Mouse (Mus musculus) neural tube, embryonic 14.5 days (tissue): ENCODE results near the gene Akap1. TPM values are rescaled to one million over a fixed set of nuclear protein-coding genes. Genes with fewer than 3 reads are reported as not detected.

Experiments used
- ATAC-seq: fragments of 200-750 bp; cut with Nextera tagmentation; 2 replicates; pipeline ENCODE4 v1.8.0; 2017; ENCODE audit warnings: low read depth, mild to moderate bottlenecking, moderate TSS enrichment, moderate library complexity
- H3K27ac ChIP-seq: fragments of 300-500 bp; sonication (generic); 2 replicates; pipeline ENCODE4 v1.5.1; 2014; ENCODE audit warnings: low read depth, mild to moderate bottlenecking, control low read depth, low read length, moderate library complexity, mixed read lengths
- H3K27me3 ChIP-seq: fragments of 300-500 bp; sonication (generic); 2 replicates; pipeline ENCODE4 v1.6.1; 2014; ENCODE audit warnings: low read length; ENCODE audit not compliant: control insufficient read depth, insufficient read depth
- H3K36me3 ChIP-seq: fragments of 300-500 bp; sonication (generic); 2 replicates; pipeline ENCODE4 v1.6.1; 2014; ENCODE audit warnings: low read length, mixed read lengths; ENCODE audit not compliant: control insufficient read depth, insufficient read depth
- H3K4me1 ChIP-seq: fragments of 300-500 bp; sonication (generic); 2 replicates; pipeline ENCODE4 v1.6.1; 2014; ENCODE audit warnings: low read length; ENCODE audit not compliant: control insufficient read depth, insufficient read depth
- H3K4me2 ChIP-seq: fragments of 300-500 bp; sonication (generic); 2 replicates; pipeline ENCODE4 v1.6.1; 2014; ENCODE audit warnings: mild to moderate bottlenecking, low read depth, low read length, control low read depth
- H3K4me3 ChIP-seq: fragments of 300-500 bp; sonication (generic); 2 replicates; pipeline ENCODE4 v1.5.1; 2014; ENCODE audit warnings: low read depth, low read length, control low read depth, mixed read lengths
- H3K9ac ChIP-seq: fragments of 300-500 bp; sonication (generic); replicated peaks from 2 replicates; pipeline ENCODE4 v1.6.1; 2014; ENCODE audit warnings: low read depth, mild to moderate bottlenecking, control low read depth, low read length, mixed read lengths
- H3K9me3 ChIP-seq: fragments of 300-500 bp; sonication (generic); 2 replicates; pipeline ENCODE4 v1.6.1; 2016; ENCODE audit warnings: low read length; ENCODE audit not compliant: control insufficient read depth
- WGBS: fragments of 180-500 bp; shearing (Covaris S2); extraction: QIAGEN DNeasy Blood & Tissue Kit; methylation state at CpG from one replicate; pipeline ENCODE4 v1.1.7; 2014; 5-methylcytosine and 5-hydroxymethylcytosine counted together
- polyA plus RNA-seq: library from polyadenylated mRNA; unstranded; fragments of >200 nt; fragmentation: Nextera tagmentation; extraction: Ambion mirVana; gene quantifications from 2 replicates; pipeline ENCODE4 v1.2.1, GENCODE M21; 2014

Akap1 gene
- polyA plus RNA-seq, 1 experiment from 2014 or later = 25.6 TPM

- Histone ChIP-seq H3K4me2 (no peak overlapping the region), H3K9ac (no peak overlapping the region), H3K4me3 (no peak overlapping the region), H3K9me3 (no peaks in the 10 kb centered on the region), H3K27me3 (no peaks in the 10 kb centered on the region), H3K4me1 (peaks cover 9% of the 10 kb centered on the region; the same call in 1 of the 2 replicates), H3K36me3 (no peaks in the 10 kb centered on the region), H3K27ac (no peak overlapping the region)
- ATAC-seq = no peak
- WGBS = 54% methylated on average over 7 of the region's 7 CpGs
Observed at GRCm38 (mm10) chr11:88825909-88826308, 38.5 kb downstream of the Akap1 start.

GRCm38 (mm10) chr11:88822991-88823390 is 41.4 kb downstream of the Akap1 start:
- H3K27me3 ChIP-seq = no peaks in the 10 kb centered on the region
- H3K4me1 ChIP-seq = peaks cover 9% of the 10 kb centered on the region; the same call in 1 of the 2 replicates
- WGBS = 3% methylated on average over 7 of the region's 7 CpGs
- no peaks in the 10 kb centered on the region for H3K36me3 ChIP-seq
- H3K4me3 ChIP-seq = no peak overlapping the region; the same call in 1 of the 2 replicates
- H3K4me2 ChIP-seq = peak overlapping the region; percentile 42
- no peak overlapping the region for H3K9ac ChIP-seq
- ATAC-seq = peak; percentile 74; the same call in 1 of the 2 replicates
- no peaks in the 10 kb centered on the region for H3K9me3 ChIP-seq
- no peak overlapping the region for H3K27ac ChIP-seq

- Histone ChIP-seq H3K4me3 (no peak overlapping the region; the same call in 1 of the 2 replicates), H3K27ac (no peak overlapping the region), H3K9ac (no peak overlapping the region), H3K36me3 (no peaks in the 10 kb centered on the region), H3K9me3 (no peaks in the 10 kb centered on the region), H3K4me2 (peak overlapping the region; percentile 42), H3K27me3 (no peaks in the 10 kb centered on the region), H3K4me1 (peaks cover 9% of the 10 kb centered on the region; the same call in 1 of the 2 replicates)
- 15% methylated on average over 5 of the region's 5 CpGs for WGBS
- ATAC-seq = no peak
Observed at GRCm38 (mm10) chr11:88822526-88822925, 41.9 kb downstream of the Akap1 start.

DNA sequence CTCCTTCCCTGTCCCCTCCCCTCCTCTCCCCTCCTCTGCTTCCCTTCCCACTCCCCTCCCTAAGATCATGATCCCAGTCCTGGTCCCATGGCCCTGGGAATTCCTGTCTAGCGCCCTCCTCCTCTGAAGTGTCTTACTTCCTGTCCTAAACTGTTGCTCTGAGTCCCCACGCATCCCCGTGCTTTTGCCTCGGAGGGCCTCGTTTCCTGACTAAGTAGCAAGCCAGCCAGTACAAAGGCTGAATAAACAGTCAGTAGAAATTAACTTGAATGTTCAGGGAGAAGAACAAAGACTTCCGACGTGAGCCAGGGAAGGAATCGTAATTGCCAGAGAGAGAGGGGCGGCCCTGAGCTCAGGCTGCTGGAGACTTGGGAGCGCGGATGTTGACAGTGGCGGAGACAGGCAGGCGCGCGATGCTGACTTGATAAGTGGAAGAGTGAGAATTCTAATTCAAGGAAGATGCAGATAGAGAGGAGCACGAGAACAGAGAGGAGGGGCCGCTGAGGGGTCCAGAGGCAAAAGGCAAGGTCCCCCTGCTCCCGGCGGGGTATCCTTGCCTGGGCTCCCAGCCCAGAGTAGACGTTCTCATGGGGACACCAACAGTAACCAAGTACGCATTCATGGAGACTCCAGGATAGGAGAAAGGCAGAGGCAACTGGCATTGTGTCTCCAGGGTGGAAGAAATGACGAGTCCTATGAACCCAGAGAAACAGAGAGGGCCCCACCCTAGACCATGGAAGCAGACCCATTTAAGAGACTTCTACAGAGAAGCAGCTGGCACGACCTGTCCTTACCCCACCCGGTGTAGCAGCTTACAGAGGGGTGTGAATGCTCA is 43.4 kb downstream of the Akap1 start:
- Histone ChIP-seq H3K9me3 (no peaks in the 10 kb centered on the region), H3K4me2 (peak overlapping the region; percentile 23; the same call in 1 of the 2 replicates), H3K9ac (no peak overlapping the region), H3K27me3 (no peaks in the 10 kb centered on the region), H3K36me3 (no peaks in the 10 kb centered on the region), H3K27ac (peak overlapping the region; percentile 46; the same call in 1 of the 2 replicates), H3K4me1 (peaks cover 9% of the 10 kb centered on the region; the same call in 1 of the 2 replicates), H3K4me3 (no peak overlapping the region)
- 9% methylated on average over 24 of the region's 24 CpGs for WGBS
- peak; percentile 57; the same call in 1 of the 2 replicates for ATAC-seq

GRCm38 (mm10) chr11:88820253-88820652 is 44.1 kb downstream of the Akap1 start:
- ATAC-seq = no peak
- Histone ChIP-seq H3K4me3 (no peak overlapping the region), H3K27me3 (no peaks in the 10 kb centered on the region), H3K9ac (no peak overlapping the region), H3K9me3 (no peaks in the 10 kb centered on the region), H3K27ac (0 out of 2 replicates have a peak overlapping the region, but pooled peaks have one; percentile 23), H3K36me3 (no peaks in the 10 kb centered on the region), H3K4me2 (no peak overlapping the region), H3K4me1 (peaks cover 9% of the 10 kb centered on the region; the same call in 1 of the 2 replicates)
- 9% methylated on average over 6 of the region's 6 CpGs for WGBS

DNA sequence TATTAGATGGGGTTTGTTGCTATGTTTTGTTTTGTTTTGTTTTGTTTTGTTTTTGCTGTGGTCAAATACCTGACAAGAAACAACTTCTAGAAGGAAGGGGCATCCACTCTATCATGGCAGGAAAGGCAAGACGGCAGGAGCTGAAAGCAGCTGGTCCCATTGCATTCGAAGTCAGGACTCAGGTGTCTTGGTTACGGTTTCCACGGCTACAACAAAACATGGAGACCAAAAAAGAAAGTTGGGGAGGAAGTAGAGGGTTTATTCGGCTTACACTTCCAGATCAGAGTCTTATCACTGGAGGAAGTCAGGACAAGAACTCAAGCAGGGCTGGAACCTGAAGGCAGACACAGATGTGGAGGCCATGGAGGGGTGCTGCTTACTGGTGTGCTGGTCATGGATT is 47.3 kb downstream of the Akap1 start:
- WGBS = 74% methylated on average over 5 of the region's 5 CpGs
- ATAC-seq = no peak
- H3K4me2 ChIP-seq = no peak overlapping the region
- no peak overlapping the region for H3K27ac ChIP-seq
- peaks cover 4% of the 10 kb centered on the region; the same call in 1 of the 2 replicates for H3K4me1 ChIP-seq
- no peak overlapping the region for H3K4me3 ChIP-seq
- no peaks in the 10 kb centered on the region for H3K27me3 ChIP-seq
- no peak overlapping the region for H3K9ac ChIP-seq
- no peaks in the 10 kb centered on the region for H3K9me3 ChIP-seq
- H3K36me3 ChIP-seq = no peaks in the 10 kb centered on the region

DNA sequence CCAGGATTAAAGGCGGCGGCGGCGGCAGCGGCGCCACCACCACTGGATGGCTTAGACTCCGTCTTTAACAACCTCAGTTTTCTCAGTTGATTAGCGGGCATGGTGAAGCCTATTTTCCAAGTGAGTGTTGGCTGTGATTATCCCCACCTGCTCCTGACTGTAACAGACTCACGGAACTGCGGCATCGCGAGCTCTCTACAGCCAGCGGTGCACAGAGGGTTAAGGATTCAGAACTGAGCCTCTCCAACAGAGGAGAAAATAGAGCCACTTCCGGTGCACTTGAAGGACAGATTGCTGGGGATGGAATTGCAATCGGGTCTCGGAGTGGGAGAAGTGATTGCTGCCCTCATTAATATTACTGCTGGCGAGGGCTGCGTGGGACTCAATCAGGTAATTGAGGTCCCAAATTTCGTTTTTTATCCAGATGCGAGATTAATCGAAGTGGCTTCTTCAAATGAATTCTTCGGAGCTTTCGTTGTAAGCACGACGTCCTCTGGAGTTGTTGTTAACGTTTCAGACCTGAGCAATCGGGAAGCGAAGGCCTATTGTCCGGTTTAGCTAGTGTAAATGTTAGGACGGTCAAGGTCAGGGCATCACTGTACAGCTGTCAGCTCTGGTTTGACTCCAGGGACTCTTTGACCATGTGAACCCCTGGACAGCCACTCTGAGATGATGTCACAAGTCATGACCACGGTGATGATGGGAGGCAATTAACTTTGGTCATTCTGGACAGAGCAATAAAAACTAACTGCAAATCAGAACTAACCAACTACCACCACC is 61.0 kb downstream of the Akap1 start:
- Histone ChIP-seq H3K4me3 (no peak overlapping the region), H3K4me2 (peak overlapping the region; percentile 11), H3K9me3 (no peaks in the 10 kb centered on the region), H3K9ac (no peak overlapping the region), H3K27ac (no peak overlapping the region), H3K36me3 (no peaks in the 10 kb centered on the region), H3K27me3 (no peaks in the 10 kb centered on the region), H3K4me1 (no peaks in the 10 kb centered on the region)
- 66% methylated on average over 31 of the region's 31 CpGs for WGBS
- no peak for ATAC-seq

DNA sequence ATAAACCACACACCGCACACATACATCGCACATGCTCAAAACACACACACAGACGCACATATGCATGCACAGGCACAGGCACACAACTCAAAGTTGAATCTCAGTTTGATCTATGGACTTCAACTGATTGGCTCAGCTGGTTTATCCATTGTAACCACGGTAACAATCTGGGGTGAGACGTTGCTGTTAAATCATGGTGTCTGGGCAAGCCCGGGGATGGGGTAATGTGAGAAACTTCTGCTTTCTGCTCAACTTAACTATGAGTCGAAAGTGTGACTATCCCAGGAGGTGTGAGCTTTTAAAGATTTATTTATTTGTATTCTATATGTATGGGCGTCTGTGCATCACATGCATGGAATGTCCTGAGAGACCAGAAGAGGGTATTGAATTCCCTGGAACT is 68.2 kb downstream of the Akap1 start:
- Histone ChIP-seq H3K27ac (no peak overlapping the region), H3K9ac (no peak overlapping the region), H3K9me3 (no peaks in the 10 kb centered on the region), H3K36me3 (no peaks in the 10 kb centered on the region), H3K4me1 (no peaks in the 10 kb centered on the region), H3K4me3 (no peak overlapping the region), H3K4me2 (no peak overlapping the region), H3K27me3 (no peaks in the 10 kb centered on the region)
- WGBS = 88% methylated on average over 8 of the region's 8 CpGs
- ATAC-seq = no peak

DNA sequence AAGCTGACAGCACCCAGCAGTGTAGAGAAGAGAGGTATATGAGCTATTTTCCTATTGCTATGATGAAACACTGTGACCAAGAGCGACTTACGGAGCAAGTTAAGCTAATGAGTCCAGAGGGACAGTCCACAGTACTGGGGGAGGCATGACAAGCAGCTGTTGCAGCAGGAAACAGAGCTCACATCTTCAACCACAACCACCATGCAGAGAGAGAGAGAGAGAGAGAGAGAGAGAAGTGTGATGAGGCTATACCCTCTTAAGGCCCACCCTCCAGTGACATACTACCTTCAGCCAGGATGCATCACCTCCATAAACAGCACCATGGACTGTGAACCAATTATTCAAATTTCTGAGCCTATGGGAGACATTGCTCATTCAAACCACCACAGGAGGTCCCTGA is 74.5 kb downstream of the Akap1 start:
- ATAC-seq = no peak
- no peak overlapping the region for H3K27ac ChIP-seq
- no peak overlapping the region for H3K9ac ChIP-seq
- H3K9me3 ChIP-seq = no peaks in the 10 kb centered on the region
- H3K36me3 ChIP-seq = no peaks in the 10 kb centered on the region
- H3K27me3 ChIP-seq = no peaks in the 10 kb centered on the region
- H3K4me1 ChIP-seq = no peaks in the 10 kb centered on the region
- H3K4me2 ChIP-seq = no peak overlapping the region
- no peak overlapping the region for H3K4me3 ChIP-seq
- 59% methylated on average over 2 of the region's 2 CpGs for WGBS
